Mouse (Mus musculus): ENCODE measurements around the gene Bik. TPM values are rescaled to one million over a fixed set of nuclear protein-coding genes. Genes with fewer than 3 reads are reported as not detected.

The Bik gene
- polyA plus RNA-seq, 1 experiment, result 0.31 TPM

DNA sequence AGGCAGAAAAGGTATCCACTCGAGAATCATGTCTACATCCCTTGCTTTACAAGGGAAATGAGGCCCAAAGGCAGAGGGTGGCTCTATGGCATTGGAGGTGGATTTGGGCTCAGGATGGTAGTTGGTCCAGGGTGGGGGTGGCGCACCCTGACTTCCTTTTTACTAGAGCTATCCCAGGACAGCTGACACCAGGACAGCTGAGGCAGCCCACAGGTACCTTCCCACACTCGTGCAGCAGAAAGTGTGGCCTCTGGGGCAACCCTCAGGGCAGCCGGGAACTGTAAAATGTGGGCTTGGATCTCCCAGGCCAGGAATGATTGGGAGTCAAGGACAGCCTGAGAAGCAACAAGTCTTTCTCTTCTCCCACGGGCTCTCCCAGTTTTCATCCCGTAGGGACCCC lies 65.1 kb downstream of the Bik start:
- no peak overlapping the region for H3K4me3 ChIP-seq (ENCODE audit: insufficient read depth, low read length)
- no peak overlapping the region for H3K27ac ChIP-seq (ENCODE audit: insufficient read depth, low read length)
- TF ChIP-seq CTCF (IDR thresholded peaks at IDR 0.05; ENCODE audit: extremely low read depth, insufficient read depth, low read length), result no peak
- no peak for TF ChIP-seq POLR2A (IDR thresholded peaks at IDR 0.05; ENCODE audit: extremely low read depth, insufficient read depth, low read length)
- 0 out of 2 replicates have a peak, but pooled peaks cover 2% of the 10 kb centered on the region for H3K4me1 ChIP-seq (ENCODE audit: control insufficient read depth, insufficient read depth, low read length)

DNA sequence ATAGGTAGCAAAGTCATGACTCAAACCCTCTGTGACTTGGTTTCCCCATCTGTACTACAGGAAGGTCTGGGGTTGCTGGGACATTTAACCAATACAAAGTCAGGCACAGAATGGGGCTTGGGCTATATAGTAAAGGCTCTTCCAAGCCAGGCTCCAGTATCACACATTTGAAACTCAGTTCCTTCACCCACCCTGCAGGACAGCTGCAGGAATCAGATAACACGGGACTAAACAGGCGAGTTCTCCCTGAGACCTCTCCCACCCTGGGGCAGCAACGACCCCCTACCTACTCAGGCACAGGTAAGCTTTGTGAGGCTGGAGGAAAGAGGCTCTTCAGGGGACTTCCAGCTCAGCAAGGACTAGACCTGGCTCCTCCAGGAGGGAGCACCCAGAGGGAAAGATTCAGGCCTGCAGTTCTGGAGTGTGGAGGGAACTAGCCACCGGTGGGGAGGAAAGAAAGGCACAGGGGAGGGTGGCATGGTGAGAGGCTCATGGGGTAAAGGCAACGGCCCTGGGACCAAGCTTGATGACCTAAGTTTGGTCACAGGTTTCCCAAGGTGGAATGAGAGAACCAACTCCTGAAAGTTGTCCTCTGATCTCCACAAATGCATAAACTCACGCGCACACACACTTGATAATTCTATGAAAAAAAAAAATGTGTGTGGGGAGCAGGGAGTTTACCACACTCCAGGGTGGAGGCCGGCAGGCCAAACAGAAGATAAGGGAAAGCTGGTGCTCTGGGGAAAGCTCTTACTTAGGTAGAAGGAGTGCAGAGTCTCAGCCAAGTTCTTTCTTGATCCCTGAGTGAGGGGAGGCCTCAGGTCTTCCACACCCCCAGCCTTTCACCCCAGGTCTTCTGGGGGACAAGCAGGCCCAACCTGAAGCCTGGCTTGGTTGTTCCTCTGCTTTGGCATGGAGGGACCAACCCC lies 65.9 kb downstream of the Bik start:
- no peak overlapping the region for H3K27ac ChIP-seq (ENCODE audit: insufficient read depth, low read length)

DNA sequence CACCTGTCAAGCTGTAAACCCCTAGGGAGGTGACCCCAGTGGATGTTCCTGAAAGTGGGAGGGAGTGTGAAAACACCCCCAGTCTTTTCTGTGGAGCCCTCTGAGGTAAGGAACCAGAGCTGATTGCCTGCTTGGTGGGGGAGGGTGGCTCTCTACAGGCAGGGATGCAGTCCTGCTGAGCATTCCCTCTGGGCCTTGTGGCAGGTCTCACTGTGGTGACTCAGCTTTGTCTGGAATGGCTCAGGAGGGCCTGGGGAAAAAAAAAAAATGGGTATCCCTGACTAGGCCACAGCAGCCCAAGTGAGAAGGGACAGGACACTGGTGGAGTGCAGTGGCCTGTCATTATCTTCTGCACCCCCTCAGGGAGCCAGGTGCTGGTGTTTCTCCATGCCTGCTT lies 66.5 kb downstream of the Bik start:
- H3K4me1 ChIP-seq (ENCODE audit: control insufficient read depth, insufficient read depth, low read length), result 0 out of 2 replicates have a peak, but pooled peaks cover 2% of the 10 kb centered on the region
- TF ChIP-seq POLR2A (IDR thresholded peaks at IDR 0.05; ENCODE audit: extremely low read depth, insufficient read depth, low read length) (no peak), CTCF (IDR thresholded peaks at IDR 0.05; ENCODE audit: extremely low read depth, insufficient read depth, low read length) (no peak)
- H3K4me3 ChIP-seq (ENCODE audit: insufficient read depth, low read length), result no peak overlapping the region; the same call in 1 of the 2 replicates
- H3K27ac ChIP-seq (ENCODE audit: insufficient read depth, low read length), result no peak overlapping the region

More for the DNA sequence above, 65.9 kb downstream of the Bik start:
- Histone ChIP-seq H3K4me3 (ENCODE audit: insufficient read depth, low read length) (no peak overlapping the region; the same call in 1 of the 2 replicates), H3K4me1 (ENCODE audit: control insufficient read depth, insufficient read depth, low read length) (0 out of 2 replicates have a peak, but pooled peaks cover 2% of the 10 kb centered on the region)
- no peak for TF ChIP-seq POLR2A (IDR thresholded peaks at IDR 0.05; ENCODE audit: extremely low read depth, insufficient read depth, low read length)
- no peak for TF ChIP-seq CTCF (IDR thresholded peaks at IDR 0.05; ENCODE audit: extremely low read depth, insufficient read depth, low read length)

DNA sequence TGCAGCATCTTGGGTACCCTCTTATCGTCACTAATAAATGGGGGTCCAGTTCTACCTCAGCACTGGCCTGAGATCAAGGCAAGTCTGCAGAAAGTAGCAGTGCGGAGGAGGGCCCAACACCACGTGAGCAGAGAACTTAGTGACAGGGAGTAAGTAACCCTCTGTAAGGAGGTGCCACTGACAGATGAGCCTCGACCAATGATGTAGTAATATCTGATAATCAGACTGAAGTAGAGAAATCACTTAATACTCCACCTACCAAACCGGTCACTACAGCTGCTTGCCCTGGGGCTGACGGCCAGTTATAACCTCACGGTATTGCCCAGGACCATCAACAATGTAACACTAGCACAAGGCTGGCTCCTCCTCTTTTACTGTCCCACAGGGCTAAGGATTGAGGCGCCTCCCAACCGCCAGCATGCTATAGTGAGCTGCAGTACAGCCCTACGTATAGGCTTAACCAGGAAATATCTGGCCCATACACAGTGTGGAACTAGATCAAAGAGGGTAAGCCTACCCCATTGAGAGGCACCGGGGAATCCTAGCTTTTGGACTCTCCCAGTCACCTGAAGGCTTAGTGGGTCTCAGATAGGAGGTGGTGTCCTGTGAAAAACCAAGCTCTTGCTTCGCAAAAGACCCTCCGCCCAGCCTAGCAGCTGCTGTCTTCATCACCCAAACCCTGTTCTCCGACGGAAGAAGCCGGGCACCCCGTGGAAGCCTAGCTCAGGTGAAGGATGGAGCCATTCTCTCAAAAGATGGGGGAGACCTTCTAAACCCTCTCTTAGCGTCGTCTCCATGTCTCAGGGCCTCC lies 67.2 kb downstream of the Bik start:
- 0 out of 2 replicates have a peak, but pooled peaks cover 2% of the 10 kb centered on the region for H3K4me1 ChIP-seq (ENCODE audit: control insufficient read depth, insufficient read depth, low read length)
- TF ChIP-seq POLR2A (IDR thresholded peaks at IDR 0.05; ENCODE audit: extremely low read depth, insufficient read depth, low read length), result no peak
- TF ChIP-seq CTCF (IDR thresholded peaks at IDR 0.05; ENCODE audit: extremely low read depth, insufficient read depth, low read length), result no peak
- H3K4me3 ChIP-seq (ENCODE audit: insufficient read depth, low read length), result peak overlapping the region; percentile 72
- H3K27ac ChIP-seq (ENCODE audit: insufficient read depth, low read length), result no peak overlapping the region

Other genes with a start within 250 kb of the Bik start
- 24.8 and 24.9 TPM in 2 replicates for gene Arfgap3, start 176.6 kb upstream of the Bik start, polyA plus RNA-seq (2012; rRNA removed)
- 84.4 and 87.8 TPM in 2 replicates for gene Pacsin2, start 62.3 kb upstream of the Bik start, polyA plus RNA-seq (2012; rRNA removed)
- 48.5 and 50.1 TPM in 2 replicates for gene Ttll1, start 16.0 kb upstream of the Bik start, polyA plus RNA-seq (2012; rRNA removed)
- 10.1 and 11.5 TPM in 2 replicates for gene Tspo, start 36.7 kb downstream of the Bik start, polyA plus RNA-seq (2012; rRNA removed)
- 26.5 and 32.1 TPM in 2 replicates for gene Mcat, start 36.9 kb downstream of the Bik start, polyA plus RNA-seq (2012; rRNA removed)
- 12.7 and 13.5 TPM in 2 replicates for gene Ttll12, start 68.3 kb downstream of the Bik start, polyA plus RNA-seq (2012; rRNA removed)
- gene Scube1, start 198.2 kb downstream of the Bik start, polyA plus RNA-seq (2012; rRNA removed), result 26.7 and 29.2 TPM in 2 replicates

All from cortical plate, adult 2 months (tissue).